Mouse (Mus musculus) left cerebral cortex, postnatal 25 days (tissue): ENCODE measurements around the gene Rbm19. TPM values are rescaled to one million over a fixed set of nuclear protein-coding genes. Genes with fewer than 3 reads are reported as not detected.

Source experiments
- DNase-seq, 2 experiments: peaks; one replicate each; pipeline ENCODE4 v3.0.0; 2022; ENCODE audit warnings: low spot score in 2 of 2, mixed read lengths in 1 of 2
- intact Hi-C: fragments of 180-260 bp; cut with DNase I; formaldehyde crosslinking; loops from one replicate; pipeline ENCODE4 v1.15.1; 2025
- total RNA-seq, 2 experiments: library from RNA; stranded (reverse); gene quantifications; 2 replicates each; pipeline ENCODE4 v1.2.3; 2021

Gene Rbm19
- total RNA-seq, 2 experiments from 2014 or later, result 20.1 to 24.7 TPM

- DNase-seq, result no peak
- intact Hi-C loops, result loop anchor here (10.0 kb wide), 1 partner anchor 446 kb away; no protein-coding TSS in a partner anchor
Measured at GRCm38 (mm10) chr5:120158476-120158875, 42.2 kb downstream of the Rbm19 start.

DNA sequence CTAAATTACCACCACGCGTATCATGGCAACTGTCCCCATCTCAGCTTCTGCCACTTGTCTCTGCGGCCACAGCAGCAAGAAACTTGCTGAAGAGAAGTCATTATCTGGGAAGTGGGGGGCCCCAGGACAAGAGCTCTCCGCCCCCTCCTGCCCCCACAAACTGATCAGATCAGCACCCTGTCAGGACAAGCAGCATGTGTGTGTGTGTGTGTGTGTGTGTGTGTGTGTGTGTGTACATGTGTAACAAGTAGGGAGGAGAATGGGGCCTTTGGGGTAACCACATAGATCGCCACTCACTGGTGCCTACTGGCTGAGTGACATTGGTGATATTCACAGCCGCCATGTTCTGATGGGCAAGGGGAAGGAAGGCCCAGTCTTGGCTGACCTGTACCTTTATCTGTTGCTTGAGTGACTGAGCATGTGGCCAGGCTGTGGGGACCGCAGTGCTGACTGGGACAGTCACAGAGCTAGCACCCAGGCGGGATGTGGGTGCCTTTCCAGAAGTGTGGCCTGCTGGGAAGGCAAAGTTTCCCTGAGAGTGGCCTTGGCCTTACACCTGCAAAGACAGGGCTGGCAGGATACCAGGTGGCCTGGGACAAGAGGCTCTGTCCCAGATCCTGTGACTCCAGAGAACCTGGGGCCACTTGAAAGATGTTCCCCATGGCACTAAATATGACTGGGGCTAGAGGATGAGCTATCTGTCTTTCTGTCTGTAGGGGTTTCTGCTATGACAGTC lies 44.8 kb downstream of the Rbm19 start:
- intact Hi-C loops, result no loop called here
- no peak for DNase-seq

DNA sequence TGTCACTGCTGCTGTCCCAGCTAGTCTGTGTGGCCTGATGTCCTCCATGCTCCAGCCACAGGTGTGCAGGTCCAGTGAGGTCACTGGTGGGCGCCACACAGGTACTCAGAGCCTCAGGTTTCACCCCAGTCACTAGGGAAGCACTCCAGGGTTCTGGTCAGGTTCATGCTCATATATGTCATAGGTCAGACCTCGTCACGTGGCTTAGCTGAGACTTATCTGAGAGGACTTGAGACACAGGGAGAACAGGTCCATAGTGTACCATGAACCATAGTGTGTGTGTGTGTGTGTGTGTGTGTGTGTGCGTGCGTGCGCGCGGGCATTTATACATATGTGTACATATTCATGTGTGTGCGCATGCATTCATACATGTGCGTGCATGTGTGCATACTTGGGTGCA lies 46.4 kb downstream of the Rbm19 start:
- intact Hi-C loops, result no loop called here
- no peak for DNase-seq

GRCm38 (mm10) chr5:120163428-120163827 lies 47.2 kb downstream of the Rbm19 start:
- intact Hi-C loops, result no loop called here
- DNase-seq, result no peak

DNA sequence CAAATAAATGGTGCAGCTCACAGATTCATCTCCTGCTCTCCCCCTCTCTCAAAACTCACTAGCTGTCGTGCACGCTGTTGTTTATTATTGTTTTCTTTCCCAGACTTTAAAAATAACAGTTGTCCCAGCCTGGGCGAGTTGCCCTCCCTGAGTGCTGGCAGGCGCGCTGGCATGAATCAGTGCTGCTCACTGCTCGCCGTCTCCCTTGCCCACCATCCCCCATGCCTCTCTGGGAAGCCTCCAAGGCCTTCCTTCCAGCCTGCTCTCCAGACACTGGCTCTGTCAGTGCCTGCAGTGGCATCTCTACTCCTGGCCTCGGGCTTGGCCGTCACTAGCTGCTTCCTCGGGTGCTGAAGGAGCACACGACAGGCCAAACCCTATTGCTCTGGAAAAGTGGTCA lies 48.2 kb downstream of the Rbm19 start:
- DNase-seq, result peak; percentile 66 to 84
- intact Hi-C loops, result no loop called here

DNA sequence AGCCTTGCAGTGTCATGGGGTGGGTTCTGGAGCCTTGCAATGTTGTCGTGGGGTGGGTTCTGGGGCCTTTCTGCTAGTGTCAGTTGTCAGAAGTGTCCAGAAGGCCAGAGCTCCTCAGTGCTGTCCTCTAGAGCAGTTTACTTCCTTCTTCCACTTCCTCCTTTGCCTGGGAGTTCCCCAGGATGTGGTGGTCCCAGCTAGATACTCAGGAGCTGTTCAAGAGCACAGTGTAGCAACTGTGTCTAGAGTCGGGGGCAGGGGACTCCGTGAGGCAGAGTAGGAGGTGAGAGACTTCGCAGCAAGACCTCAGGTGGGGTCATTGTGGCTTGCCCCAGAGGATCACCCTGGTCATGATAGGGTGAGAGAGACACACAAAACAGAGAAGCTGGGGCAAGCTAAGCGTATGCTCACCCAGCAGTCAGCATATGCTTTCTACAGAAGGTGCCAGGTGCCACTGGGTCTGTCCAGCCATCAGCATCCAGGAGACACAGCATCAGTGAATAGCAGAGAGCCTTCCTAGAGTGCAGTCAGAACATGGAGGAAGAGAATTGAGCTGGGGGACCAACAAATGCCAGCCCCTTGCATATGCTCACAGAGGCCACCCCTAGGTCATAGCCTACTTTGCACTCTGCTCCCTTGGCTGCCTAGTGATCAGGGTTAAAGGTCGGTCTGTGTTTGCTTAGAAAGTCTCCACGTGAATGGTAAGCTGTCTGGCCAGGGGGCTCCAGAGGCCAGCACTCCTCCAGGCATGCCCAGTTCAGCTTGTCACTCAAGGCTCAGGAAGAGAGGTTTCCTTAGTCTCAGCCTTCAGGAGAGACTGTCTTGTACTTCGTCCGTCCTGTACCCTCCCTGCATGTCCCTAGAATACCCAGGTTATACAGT lies 49.0 kb downstream of the Rbm19 start:
- intact Hi-C loops, result no loop called here
- no peak for DNase-seq

GRCm38 (mm10) chr5:120167787-120168325 lies 51.6 kb downstream of the Rbm19 start:
- intact Hi-C loops, result no loop called here
- DNase-seq, result no peak

- intact Hi-C loops, result no loop called here
- no peak for DNase-seq
Measured at GRCm38 (mm10) chr5:120171865-120172728, 55.8 kb downstream of the Rbm19 start.

DNA sequence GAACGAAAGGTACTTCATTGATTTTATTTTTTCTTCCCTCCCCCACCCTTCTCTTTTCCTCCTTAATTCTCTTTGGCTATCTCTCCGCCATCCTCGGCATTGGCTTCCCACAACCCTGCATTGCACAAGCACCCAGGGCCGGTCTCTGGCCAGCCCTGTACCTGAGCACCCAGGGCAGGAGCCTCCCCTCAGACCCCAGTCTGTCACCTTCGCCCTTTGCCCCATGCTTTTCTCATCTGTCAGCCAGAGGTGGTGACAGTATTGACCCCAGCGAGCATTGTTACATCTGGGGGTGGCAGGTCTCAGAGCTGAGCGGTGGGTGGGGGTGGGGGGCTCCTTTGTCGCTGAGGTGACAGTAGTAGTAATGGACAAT lies 56.5 kb downstream of the Rbm19 start:
- no peak for DNase-seq
- intact Hi-C loops, result no loop called here

- intact Hi-C loops, result no loop called here
- DNase-seq, result peak in 1 of 2 experiments; percentile 66
Measured at GRCm38 (mm10) chr5:120174317-120174716, 58.1 kb downstream of the Rbm19 start.

- DNase-seq, result no peak
- intact Hi-C loops, result no loop called here
Measured at GRCm38 (mm10) chr5:120175217-120175616, 59.0 kb downstream of the Rbm19 start.

DNA sequence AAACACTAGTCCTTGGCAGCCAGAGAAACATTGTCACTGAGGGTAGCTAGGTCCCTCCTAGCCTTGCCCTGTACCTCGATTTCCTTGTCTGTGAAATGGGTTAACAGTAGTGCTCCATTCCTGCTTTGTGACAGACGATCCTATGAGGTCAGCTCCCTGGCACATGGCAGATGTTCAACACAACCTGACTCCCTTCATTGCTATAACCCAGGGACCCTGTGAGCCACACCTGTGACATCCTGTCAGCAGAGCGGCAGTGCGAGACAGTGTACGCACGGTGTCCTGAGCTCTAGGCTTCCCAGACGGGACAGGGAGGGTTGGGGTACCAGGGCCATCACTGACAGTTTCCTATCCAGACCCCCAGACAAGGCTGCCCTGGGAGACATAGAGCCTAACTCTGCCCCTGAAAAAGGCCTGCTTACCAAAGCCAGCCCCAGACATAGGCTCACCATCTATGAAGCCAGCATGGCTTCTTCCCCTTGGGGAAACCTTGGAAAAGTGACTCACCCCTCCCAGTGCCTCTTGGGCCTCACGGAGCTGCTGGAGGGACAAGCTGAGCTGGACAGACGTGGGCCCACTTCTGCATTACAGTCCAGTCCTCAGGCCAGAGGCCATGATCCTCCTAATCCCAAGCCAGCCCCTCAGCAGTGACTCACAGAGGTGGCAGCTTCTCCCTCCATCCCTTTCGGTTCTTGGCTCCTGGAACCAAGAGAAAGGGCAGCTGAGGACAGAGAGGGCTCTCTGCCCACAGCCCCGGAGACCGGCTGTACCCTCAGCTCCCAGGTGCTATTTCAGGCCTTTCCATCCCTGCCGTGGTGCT lies 60.2 kb downstream of the Rbm19 start:
- intact Hi-C loops, result no loop called here
- DNase-seq, result no peak

DNA sequence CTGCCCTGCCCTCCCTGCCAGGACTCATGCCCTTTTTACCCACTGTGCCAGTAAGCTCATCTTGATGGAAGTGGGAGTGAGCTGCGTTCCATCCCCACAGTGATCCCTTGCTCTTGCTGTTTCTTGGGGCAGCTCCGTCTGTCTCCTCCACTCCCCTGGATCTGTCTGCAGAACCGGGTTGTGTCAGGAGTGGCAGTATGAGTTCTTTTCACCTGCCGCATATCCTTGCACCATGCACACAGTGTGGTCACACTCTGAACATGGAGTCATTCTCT lies 60.7 kb downstream of the Rbm19 start:
- intact Hi-C loops, result no loop called here
- DNase-seq, result no peak

DNA sequence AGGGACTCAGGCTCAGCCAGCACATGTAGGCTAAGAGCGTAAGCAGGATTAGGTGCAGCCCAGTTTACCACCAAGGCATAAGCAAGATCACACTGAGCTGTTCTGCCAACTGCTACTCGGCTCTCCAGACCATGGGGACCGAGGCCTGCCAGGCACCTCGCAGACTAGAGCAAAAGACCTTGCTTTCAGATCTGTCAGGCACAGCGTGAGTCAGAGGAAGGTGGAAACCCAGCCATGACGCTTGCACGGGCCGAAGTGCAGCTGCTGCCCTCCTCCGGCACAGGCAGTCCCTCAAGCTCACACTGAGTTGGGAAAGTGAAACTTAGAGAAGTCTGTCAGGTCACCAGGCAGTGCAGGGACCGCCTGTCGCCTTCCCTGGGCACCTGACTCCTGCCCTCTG lies 63.8 kb downstream of the Rbm19 start:
- intact Hi-C loops, result no loop called here
- no peak for DNase-seq

DNA sequence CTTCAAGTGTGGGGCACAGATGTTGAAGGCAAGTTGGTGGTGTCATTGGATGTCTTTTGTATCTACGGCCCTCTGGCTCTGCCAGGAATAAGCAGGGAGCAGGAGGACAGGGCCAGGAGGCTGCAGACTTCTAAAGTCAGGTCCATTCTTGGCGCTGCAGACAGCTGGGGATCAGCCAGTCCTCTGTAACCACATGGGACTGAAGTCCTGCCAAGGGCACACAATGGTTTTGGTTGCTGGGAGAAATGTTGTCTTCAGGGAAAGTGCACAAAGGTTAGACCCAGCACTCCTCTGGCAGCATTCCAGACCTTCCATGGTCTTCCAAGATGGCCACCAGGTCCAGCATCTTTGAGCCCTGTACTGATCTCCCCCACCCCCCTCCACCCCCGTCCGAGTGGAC lies 65.1 kb downstream of the Rbm19 start:
- DNase-seq, result no peak
- intact Hi-C loops, result no loop called here

GRCm38 (mm10) chr5:120183321-120183720 lies 67.1 kb downstream of the Rbm19 start:
- DNase-seq, result peak in 1 of 2 experiments; percentile 67
- intact Hi-C loops, result no loop called here

DNA sequence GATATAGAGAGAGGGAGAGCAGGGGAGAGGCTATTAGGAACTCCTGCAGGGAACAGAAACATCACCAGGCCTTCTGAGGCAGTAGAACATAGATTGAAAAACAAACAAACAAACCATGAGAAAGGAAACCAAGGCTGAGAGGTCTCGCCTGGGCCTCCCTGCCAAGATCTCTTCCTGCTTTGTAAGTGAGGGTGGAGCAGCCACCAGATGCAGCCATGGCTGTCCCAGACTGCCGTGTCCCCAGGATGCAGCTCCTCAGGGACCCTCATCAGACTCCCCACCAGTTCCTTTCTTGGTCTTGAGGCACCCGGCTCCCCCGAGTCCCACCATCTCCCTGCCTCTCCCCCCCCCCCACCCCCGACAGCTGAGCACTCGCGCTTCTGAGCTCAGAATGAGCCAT lies 67.5 kb downstream of the Rbm19 start:
- intact Hi-C loops, result no loop called here

GRCm38 (mm10) chr5:120185949-120186348 lies 69.7 kb downstream of the Rbm19 start:
- intact Hi-C loops, result no loop called here
- no peak for DNase-seq

More for the DNA sequence above, 67.5 kb downstream of the Rbm19 start:
- no peak for DNase-seq

DNA sequence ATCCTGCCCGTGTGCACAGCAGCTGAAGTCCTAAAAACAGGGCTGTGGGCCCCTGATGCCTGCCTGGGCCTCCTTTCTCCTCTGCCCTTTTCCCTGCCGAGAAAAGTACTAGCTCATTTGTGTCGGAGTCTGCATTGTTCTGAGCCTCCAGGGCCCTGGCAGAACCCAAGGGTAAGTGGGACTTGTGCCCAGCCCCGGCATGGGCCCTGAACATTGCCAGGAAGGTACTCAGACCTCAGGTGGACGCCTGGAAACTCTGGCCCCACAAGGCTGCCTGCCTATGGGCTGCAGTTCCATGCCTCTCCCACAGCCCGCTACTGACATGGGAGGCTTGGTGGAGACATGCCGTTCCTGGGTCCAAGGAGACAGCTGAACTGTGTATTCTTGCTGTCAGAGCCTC lies 72.3 kb downstream of the Rbm19 start:
- DNase-seq, result no peak
- intact Hi-C loops, result no loop called here
